Mouse (Mus musculus) kidney, postnatal 36 days (tissue): ENCODE results near the gene Slc38a3.

Experiments used
- DNase-seq, 2 experiments: peaks; one replicate each; pipeline ENCODE4 v3.0.0; 2021 to 2022; ENCODE audit warnings: mixed read lengths in 2 of 2

The Slc38a3 gene

DNA sequence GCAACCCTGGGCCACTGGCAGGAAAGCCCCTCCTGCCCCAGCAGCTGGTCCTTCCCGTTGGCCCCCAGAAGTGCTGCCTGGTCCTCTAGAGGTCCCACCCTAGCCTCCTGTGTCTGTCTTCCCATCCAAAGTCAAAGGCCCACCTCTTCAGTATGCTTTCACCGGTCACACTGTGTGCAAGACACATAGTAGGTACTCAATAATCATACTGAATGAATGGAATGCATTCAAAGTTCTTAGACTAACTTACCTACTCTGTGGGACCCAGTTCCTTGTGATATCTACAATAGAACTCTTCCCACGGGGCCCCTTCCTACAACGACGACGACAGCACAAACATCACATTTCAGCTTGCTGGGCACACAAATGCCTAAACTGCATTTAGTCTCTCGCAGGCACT, 4.0 kb downstream of the Slc38a3 start:
- no peak for DNase-seq

DNA sequence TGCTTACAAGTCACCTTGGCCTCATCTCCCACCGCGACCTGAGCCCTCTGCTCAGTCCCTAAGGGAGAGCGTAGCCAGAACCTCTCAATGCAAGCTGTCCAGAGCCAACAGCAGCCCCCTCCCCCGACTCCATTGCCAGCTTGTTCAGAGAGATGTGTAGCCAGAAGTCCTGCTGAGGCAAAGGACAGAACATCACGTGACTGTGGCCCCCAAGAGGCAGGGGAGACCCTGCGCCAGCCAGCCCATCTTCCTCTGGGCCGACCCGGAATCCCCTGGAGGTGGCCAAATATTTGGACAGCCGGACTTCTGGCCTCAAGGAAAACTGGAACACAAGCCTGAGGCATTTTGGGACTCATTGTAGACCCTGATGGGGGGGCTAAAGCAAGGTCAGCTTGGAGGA, 5.8 kb downstream of the Slc38a3 start:
- no peak for DNase-seq

DNA sequence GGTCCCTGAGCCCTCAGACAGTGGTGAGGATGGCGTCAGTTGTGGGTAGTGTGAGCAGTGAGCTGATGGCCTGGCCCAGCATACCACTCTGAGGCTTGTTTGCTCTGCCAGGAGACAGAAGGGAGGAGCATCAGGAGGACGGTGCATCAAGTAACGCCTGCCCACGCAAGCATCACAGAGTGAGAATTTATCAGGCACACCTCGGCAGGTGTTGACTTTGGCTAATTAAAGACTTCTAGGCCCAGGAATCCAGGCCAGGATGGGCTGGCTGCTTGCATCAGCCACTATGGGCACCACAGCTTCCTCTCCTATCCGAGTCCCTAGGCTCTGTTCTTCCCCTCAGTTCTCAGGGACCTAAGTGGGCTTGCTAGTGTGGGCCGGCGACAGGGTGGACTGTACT, 7.0 kb downstream of the Slc38a3 start:
- DNase-seq, result no peak

DNA sequence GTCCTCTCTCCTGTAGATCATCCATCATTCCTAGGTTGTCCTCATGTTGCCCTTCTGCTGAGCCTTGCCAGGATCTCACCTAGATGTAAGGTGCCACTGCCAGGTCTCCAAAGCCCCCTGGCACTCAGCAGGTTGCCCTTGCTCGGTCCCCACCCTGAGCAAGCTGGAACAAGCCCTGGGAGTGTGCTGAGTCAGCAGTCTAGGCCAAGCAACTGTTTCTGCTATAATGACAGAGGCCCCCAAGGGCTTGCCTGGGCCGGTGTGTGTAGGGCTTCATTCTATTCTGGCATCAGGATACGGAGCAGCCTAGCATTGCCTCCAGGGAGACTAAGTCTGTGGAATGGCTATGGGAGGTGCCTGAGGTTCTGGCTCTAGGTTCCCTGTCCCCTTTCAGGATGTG, 8.6 kb downstream of the Slc38a3 start:
- DNase-seq, result no peak

DNA sequence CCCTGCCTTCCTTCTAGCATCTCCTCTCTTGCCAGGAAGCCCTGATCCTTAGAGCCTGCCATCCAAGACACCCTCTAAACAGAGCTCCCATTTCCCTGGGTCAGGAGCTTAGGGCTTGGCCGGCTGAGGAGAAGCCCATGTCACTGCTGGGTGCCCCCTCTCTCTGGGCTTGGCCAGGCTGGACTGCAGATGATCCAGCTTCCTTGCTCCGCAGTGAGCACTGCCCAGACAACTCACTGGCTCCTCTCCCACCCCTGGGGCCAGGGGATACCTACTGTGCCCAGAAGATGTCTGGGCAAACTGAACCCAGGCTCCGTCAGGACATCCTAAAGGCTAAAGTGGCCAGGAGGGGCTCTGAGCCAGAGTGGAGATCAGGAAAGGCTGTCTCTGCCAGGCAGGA, 9.4 kb downstream of the Slc38a3 start:
- DNase-seq, result no peak

DNA sequence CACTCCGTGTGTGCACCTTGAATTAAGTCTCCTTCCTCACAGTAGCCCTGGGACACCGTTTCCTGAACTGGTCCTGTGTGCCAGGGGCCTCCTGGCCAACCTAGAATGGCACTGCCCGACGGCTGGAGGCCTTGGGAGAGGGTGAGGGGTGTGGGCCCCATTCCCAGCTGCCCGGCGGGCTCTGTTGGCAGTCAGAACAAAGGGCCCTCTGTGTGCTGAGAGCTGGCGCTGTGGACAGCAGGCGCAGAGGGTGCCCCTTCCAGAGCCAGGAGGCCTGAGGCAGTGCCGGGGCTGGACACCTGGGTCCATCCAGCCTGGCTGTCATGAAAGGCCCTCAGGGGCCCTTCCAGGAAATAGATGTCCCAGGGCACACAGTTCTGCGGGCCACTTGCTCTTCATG, 9.8 kb downstream of the Slc38a3 start:
- no peak for DNase-seq

DNA sequence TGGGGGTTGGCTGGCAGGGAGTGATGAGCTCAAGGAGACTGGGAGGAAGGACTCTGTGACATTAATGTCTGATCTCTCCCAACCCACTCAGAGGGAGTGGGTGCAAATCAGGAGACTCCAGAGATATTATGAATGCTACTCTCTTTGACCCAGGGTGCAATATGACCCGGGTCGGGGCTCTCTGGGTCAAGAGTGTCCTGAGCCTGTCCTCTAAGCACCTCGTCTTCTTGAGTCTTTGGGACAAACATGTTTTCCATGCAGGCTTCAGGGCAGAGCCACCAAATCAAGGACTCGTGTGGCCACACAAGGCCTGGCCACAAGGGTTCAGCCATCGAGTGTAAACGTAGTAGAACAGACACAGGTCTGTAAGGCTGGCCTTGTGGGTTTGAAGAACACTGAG, 11.2 kb downstream of the Slc38a3 start:
- DNase-seq, result no peak

DNA sequence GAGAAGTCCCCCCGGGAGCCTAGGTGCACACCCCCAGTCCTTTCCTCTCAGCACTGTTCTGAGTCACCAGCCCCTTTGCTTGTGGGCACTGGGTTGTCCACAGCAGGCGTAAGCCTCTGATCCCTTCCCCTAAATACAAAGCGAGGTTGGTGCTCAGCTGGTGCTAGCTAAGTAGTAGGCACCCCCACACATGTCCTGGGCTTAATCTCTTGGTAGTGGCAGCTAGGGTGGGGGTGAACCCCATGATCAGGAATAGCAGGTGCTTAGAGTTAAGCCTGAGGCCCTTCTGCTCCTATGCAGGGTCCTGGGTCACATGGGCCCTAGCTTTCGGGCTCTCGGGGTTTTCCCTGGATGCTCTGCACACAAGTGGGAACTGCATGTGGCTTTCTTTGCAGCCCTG, 12.2 kb downstream of the Slc38a3 start:
- no peak for DNase-seq

DNA sequence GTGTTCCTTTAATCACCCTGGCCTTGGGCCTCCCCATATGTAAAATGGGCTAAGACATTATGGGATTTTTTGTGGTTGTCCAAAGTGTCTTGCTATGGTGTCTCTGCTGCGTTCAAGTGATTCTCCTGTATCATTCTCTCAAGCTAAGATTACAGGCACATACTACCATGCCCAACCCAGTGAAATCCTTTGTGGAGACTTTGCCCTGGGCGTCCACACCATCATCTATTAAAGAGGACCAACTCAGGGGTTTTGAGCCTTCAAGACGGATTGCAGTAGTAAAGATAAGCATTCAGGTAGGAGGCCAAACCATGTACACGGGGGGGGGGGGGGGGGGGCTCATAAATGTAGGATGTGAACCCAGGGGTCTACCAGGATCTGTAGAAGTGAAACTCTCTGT, 14.7 kb downstream of the Slc38a3 start:
- no peak for DNase-seq

DNA sequence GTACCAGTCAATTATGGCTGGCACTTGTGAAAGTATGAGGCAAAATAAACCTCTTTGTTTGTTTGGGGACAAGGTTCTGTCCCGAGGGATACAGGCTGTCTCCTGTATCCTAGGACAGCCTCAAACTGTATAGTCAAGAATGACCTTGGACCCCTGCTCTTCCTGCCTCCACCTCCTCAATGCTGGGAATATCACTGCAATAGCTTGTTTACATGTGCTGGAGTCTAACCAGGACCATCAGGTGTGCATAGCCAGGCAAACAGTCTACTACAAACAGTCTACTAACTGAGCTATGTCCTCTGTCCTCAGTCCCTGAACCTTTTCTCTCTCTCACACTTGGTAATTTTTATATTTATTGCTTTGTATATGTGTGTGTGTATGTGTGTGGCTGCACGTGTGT, 15.9 kb downstream of the Slc38a3 start:
- DNase-seq, result no peak

DNA sequence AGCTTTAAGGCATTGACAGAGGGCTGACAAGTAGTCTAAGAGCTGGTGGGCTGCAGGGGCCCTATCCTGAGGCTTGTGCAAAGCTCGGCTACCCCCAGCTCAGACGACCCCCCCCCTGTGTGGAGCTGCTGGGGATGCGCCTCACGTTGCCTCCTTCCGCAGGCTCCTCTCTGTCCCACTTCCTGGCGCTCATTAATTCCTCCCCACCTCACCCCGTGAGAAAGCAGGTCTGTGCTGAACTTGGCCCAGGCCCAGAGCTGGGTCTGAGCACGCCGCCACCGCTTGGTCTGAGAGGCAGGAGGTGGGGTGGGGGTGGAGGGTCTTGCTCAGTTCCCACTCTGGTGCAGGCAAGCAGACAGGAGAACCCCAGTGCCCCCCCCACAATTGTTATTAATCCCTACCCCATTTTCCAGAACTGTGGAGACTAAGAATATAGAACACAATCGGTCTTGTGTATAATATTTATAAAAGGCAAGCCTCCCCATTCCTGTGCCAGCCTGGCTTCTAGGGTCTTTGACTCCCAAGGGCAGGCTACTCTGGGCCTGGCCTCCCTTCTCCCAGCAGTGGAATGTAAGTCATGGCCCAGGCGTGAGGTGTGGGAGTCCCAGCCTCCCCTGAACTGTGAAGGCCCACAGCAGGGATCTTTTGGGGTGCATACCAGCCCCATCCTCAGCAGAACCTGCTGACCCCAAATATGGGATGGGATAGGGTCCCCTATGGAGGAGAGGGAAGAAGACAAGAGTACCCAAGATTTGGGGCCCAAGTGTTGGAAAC, 18.4 kb downstream of the Slc38a3 start:
- DNase-seq, result no peak

DNA sequence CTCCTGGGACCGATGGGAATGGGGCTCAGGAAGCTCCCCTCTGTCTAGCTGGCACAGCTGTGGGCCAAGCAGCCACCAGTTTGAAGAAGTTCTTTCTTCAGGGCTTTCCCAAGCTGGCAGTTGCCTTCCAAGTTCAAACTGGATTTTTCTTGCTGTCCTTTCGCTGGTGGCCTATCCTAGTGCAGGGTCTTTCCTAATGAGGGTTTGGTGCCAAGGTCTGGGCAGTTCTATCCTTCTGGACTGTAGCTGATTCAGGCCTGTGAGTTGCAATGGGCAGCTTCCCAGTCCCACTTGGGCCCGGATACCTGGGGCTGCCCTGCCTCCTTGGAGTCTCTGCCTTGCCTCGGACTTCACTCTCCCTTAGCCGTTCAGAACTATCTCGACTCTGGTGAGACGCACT, 19.1 kb downstream of the Slc38a3 start:
- no peak for DNase-seq

DNA sequence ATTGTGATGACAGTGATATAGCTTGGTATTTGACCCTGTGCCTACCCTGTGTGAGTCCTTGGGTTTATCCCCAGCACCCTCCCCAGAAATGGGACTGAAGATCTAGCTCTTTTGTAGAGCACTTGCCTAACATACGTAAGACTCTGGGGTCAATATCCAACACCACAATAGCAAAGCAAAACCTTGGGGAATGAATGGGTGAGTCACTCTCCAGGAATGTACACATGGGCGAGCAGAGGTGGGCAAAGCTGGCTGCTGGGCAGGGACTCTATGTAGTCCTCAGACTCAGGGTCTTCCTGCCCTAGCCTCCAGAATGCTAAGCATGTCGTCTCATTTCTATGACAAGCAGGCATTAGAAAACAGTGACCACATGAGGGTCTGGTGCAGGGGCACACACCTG, 20.6 kb downstream of the Slc38a3 start:
- DNase-seq, result no peak

DNA sequence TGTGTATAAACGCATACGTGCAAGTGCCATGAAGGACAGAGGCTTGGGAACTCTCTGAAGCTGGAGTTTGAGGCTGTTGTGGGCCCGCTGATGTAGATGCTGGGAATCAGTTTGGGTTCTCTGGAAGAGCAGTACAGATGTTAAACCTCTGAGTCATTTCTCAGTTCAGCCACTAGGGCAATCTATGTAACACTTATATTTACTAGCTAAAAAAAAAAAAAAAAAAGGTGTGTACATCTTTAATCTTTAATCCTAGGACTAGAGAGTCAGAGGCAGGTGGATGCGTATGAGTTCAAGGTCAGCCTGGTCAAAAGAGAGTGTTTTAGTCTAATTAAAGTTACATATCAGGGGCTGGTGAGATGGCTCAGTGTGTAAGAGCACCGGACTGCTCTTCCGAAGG, 22.4 kb downstream of the Slc38a3 start:
- no peak for DNase-seq

DNA sequence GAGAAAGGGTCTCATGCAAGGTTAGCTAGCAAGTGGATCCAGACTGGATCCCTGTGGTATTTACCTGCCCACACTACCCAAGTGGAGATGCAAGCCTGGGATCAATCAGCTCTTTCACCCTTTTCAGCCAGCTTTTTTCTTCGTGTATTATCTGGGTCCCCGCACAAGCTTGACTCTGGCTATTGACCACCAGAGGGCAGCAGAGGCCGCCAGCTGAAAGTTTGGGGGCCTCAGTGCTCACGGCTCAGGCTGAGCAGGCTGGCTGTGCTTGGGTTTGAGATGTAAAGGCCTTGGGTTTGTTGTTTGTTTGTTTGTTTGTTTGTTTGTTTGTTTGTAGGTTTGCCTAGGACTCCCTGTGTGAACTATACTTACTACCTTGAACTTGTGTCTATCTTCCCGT, 23.8 kb downstream of the Slc38a3 start:
- peak; percentile 78 to 90 for DNase-seq

DNA sequence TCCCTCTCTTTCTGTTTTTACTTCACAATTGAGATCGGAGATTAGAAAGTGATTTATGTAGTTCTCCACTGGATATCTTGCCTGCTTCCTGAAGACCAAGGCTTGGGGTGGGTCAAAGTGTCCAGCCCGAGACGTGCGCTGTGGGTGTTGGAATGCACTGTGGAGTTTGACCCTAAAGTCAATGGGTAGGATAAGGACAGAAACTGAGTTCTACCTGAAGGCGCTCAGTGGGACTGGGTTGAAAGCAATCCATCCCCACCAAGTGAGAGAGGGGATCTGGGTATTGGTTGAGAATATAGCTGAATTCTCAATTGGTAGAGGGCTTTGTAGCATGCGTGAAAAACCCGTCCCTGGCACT, 24.2 kb downstream of the Slc38a3 start:
- peak in 1 of 2 experiments; percentile 59 for DNase-seq

DNA sequence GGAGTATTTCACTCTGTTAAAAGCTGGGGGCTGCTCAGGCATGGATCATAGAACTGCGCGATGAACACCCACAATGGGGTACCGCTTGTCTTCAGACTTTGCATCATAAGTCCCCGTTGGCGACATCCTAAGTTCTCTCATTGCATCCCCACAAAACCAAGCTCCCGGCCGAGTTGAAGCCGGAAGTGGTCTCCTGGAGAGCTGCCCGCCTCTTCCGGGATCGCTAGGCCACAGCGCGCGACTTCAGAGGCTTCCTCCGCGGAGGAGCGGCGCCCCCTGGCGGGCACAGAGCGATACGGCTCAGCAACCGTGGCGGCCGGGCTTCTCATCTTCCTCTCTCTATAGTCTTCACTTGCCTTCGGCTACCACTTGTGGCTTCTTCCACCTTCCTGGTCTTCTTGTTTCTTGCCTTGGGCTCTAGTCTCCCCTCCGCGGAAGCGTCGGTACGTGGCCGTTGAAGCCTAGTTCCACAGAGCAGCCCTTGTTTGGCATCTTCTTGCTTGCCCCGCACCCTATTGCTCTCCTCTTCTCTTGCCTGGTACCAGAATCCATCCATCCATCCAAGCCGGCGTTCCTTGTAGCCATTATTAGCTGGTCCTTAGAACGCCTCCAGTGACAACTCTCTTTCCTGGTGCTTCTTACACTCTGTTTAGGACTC, 24.7 kb downstream of the Slc38a3 start:
- peak; percentile 90 to 96 for DNase-seq

DNA sequence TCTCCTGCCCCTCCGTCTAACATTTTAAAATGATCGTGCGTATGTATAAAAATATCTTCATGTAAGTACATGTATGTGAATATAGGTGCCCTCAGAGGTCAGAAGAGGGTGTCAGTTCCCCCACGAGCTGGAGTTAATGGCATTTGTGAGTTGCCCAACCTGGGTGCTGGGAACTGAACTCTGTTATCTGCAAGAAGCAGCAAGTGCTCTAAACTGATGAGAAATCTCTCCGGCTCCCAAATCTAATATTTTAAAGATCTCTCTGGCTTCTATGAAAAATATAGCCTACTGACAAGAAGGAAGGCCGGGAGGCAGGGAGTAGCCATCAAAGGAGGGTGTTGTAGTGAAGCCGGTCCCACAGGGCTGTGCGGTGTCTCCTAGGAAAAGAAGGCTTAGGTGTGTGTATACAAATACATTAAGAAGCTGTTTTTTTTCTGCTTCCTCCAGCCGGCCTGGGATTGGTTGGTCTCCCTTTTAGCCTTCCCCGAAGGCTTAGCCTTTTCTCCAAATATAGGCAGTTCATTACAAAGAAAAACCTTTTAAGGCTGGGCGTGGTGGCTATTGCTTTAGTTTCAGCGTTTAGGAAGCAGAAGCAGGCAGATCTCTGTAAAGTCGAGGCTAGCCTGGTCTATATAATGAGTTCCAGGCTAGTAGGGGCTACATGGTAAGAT, 25.7 kb downstream of the Slc38a3 start:
- no peak for DNase-seq

DNA sequence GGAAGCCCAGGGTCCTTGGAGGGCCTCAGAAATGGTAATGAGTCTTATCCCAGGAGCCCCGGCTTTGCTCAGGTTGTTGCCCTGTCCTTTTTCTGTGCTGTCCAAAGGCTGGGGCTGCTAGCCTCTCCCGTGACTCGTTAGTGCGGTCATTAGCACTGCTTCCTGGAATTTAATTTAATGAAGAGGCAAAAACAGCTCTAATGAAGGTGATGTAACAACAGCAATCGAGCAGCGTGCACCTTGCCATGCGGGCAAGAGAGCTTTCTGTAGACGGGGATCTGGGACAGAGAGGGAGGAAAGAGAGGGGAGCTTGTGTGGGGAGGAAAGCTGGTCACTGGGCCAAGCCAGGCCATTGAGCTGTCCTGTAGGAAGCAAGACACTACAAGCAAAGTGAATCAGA, 27.7 kb downstream of the Slc38a3 start:
- peak in 1 of 2 experiments; percentile 45 for DNase-seq

DNA sequence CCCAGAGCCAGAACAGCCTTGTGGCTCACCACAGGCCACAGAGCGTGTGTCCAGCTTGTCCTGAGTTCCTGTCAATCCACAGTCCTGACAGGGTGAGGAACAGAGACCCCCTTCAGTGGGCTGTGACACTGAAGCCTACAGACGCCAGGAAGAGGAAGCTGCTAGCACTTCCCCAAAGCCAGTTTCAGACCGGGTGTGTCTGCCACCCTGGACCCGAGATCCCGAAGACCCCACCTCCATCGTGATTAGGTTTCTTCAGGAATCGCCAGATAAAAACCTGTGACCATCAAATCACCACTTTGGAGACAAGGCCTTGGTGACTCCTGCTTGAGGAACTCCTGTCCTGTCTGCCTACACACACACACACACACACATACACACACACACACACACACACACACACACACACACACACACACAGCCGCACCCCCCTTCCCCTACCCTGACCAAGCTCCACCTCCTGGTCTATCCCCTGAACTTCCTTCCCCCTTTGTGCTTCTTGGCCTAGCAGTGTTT, 29.0 kb downstream of the Slc38a3 start:
- peak; percentile 32 to 41 for DNase-seq

DNA sequence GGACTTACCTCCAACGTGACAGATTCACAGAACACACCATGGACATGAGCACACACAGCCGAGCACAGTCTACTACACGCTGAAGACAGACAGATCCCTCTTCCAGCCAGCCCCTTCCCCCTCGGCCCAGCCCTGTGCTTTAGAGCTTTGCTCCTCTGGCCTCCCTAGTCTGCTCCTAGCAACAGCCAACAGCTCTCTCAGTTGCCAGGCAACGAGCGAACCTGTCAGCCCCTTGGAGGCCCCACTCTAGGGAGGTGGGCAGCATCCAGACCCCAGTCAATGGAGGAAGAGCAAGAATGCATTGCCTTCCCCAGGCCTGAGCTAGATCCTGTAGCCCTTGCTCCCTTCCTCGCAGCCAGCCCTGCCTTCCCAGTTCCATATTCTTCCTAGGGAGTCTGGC, 32.3 kb downstream of the Slc38a3 start:
- DNase-seq, result no peak

DNA sequence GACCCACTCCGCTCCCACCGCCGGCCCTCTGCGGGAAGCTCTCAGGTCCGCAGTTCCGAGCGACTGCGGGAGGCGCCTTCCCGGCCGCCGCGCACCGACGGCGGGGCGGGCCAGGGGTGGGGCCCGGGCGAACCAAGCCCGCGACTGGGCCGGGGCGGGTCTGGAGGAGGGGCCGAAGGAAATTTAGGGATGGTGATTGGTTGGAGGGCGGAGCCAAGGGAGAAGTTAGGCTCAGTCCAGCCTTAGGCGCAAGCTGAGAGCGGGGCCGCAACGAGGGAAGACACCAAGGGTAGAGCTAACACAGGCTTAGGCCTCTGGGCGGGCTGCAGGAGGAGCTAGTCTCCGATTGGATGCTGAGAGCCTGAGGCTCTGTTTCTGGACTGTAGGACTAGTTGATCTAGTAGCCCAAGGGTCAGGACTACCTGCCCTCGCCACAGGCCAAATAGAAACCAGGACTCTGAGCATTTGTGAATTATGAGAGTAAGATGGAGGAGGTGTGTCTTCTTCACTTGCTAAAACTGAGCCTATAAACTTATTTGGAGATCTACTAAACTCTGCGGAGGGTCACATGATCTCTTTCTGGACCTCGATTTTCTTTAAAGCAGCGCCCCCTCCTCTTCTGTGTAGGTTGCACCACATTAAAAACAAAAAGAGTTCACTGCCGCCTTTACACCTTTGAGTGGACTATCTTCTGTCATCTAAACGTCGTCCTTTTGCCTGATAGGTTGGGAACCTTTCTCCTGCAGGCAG, 33.9 kb downstream of the Slc38a3 start, which contains the start of gene Gnai2:
Gnai2 (minus strand) TSS at position 89 of the 750 bp plus-strand sequence.
- peak; percentile 97 to 98 for DNase-seq
